Mouse (Mus musculus): ENCODE data around the gene Arhgap19. TPM values are rescaled to one million over a fixed set of nuclear protein-coding genes. Genes with fewer than 3 reads are reported as not detected.

Arhgap19 gene
- polyA plus RNA-seq, 1 experiment from 2014 or later: 14.2 TPM

GRCm38 (mm10) chr19:41846366-41847090 lies 44.7 kb upstream of the Arhgap19 start:
- no peaks in the 10 kb centered on the region for H3K36me3 ChIP-seq (ENCODE audit: control insufficient read depth, insufficient read depth, low read length)
- 8% methylated on average over 21 of the region's 21 CpGs for WGBS
- H3K4me3 ChIP-seq (ENCODE audit: control insufficient read depth in 1 of 2, insufficient read depth in 1 of 2, low read depth in 1 of 2, low read length in 2 of 2): peak overlapping the region; percentile 63 to 64
- no peaks in the 10 kb centered on the region for H3K9me3 ChIP-seq (ENCODE audit: control insufficient read depth, low read length)
- peak overlapping the region; percentile 78 for H3K9ac ChIP-seq (ENCODE audit: low read length)
- H3K27ac ChIP-seq (replicated peaks in 1 of 2; ENCODE audit: control insufficient read depth in 1 of 2, insufficient read depth in 1 of 2, low read depth in 2 of 2, low read length in 2 of 2): no peak overlapping the region
- ATAC-seq (ENCODE audit: insufficient number of reproducible peaks, insufficient read depth, low FRiP score, low read depth): no peak
- H3K4me2 ChIP-seq (ENCODE audit: low read length): peak overlapping the region; percentile 97
- H3K4me1 ChIP-seq (ENCODE audit: control insufficient read depth in 2 of 2, insufficient read depth in 2 of 2, low read length in 2 of 2): peaks cover 7 to 9% of the 10 kb centered on the region in 2 experiments; a peak in 3 of 4 replicates
- H3K27me3 ChIP-seq (ENCODE audit: control insufficient read depth, insufficient read depth, low read length): no peaks in the 10 kb centered on the region; the same call in 1 of the 2 replicates

GRCm38 (mm10) chr19:41844345-41844744 lies 42.5 kb upstream of the Arhgap19 start:
- no peak for ATAC-seq (ENCODE audit: insufficient number of reproducible peaks, insufficient read depth, low FRiP score, low read depth)
- Histone ChIP-seq H3K9me3 (ENCODE audit: control insufficient read depth, low read length) (no peaks in the 10 kb centered on the region), H3K36me3 (ENCODE audit: control insufficient read depth, insufficient read depth, low read length) (no peaks in the 10 kb centered on the region), H3K27ac (replicated peaks in 1 of 2; ENCODE audit: control insufficient read depth in 1 of 2, insufficient read depth in 1 of 2, low read depth in 2 of 2, low read length in 2 of 2) (no peak overlapping the region), H3K4me1 (ENCODE audit: control insufficient read depth in 2 of 2, insufficient read depth in 2 of 2, low read length in 2 of 2) (peaks cover 11 to 15% of the 10 kb centered on the region in 2 experiments), H3K9ac (ENCODE audit: low read length) (no peak overlapping the region), H3K4me2 (ENCODE audit: low read length) (no peak overlapping the region), H3K27me3 (ENCODE audit: control insufficient read depth, insufficient read depth, low read length) (no peaks in the 10 kb centered on the region; the same call in 1 of the 2 replicates), H3K4me3 (ENCODE audit: control insufficient read depth in 1 of 2, insufficient read depth in 1 of 2, low read depth in 1 of 2, low read length in 2 of 2) (no peak overlapping the region)
- WGBS: 77% methylated on average over 6 of the region's 6 CpGs

DNA sequence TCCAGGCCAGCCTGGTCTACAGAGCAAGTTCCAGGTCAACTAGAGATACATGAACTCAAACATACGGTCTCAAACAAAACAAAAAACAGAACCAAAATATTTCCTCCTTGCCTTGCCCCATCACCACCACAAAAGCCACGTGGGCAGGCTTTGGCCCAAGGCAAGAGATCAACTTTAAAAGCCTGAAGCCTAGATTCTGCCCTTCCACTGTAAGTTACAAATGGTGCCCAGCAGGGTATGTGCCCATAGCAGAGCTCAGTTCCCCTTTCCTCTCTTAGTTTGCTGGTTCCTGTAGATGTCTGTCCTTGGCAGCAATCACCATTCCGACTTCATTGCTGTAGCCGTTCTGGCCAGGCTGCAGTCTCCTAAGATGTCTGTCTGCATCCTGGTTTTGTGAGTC lies 40.9 kb upstream of the Arhgap19 start:
- Histone ChIP-seq H3K4me1 (ENCODE audit: control insufficient read depth in 2 of 2, insufficient read depth in 2 of 2, low read length in 2 of 2) (peaks cover 17 to 24% of the 10 kb centered on the region in 2 experiments), H3K27me3 (ENCODE audit: control insufficient read depth, insufficient read depth, low read length) (no peaks in the 10 kb centered on the region; the same call in 1 of the 2 replicates), H3K27ac (replicated peaks in 1 of 2; ENCODE audit: control insufficient read depth in 1 of 2, insufficient read depth in 1 of 2, low read depth in 2 of 2, low read length in 2 of 2) (no peak overlapping the region), H3K9ac (ENCODE audit: low read length) (no peak overlapping the region), H3K4me2 (ENCODE audit: low read length) (no peak overlapping the region), H3K9me3 (ENCODE audit: control insufficient read depth, low read length) (no peaks in the 10 kb centered on the region), H3K4me3 (ENCODE audit: control insufficient read depth in 1 of 2, insufficient read depth in 1 of 2, low read depth in 1 of 2, low read length in 2 of 2) (no peak overlapping the region), H3K36me3 (ENCODE audit: control insufficient read depth, insufficient read depth, low read length) (no peaks in the 10 kb centered on the region)
- WGBS: 75% methylated on average over 4 of the region's 4 CpGs
- no peak for ATAC-seq (ENCODE audit: insufficient number of reproducible peaks, insufficient read depth, low FRiP score, low read depth)

DNA sequence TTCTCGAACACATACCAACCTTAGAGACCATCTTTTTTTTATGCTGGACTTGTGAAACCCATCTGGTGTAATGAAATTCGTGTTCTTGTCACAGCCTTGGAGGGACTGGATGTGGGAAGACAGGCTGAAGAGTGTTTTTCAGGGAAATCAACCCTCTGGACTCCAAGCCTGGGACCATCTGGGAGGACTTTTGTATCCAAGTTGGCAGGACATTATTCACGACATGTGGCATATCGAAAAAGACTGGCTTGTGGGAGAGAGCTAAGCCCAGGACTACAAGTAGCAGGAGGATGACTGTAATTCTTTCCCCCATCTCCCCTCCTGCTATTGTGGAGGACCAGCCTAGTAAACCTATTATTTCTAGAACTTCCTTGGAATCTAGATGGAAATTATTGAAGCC lies 40.3 kb upstream of the Arhgap19 start:
- WGBS: 82% methylated on average over 4 of the region's 4 CpGs
- Histone ChIP-seq H3K4me2 (ENCODE audit: low read length) (no peak overlapping the region), H3K4me1 (ENCODE audit: control insufficient read depth in 2 of 2, insufficient read depth in 2 of 2, low read length in 2 of 2) (peaks cover 18 to 24% of the 10 kb centered on the region in 2 experiments), H3K27me3 (ENCODE audit: control insufficient read depth, insufficient read depth, low read length) (no peaks in the 10 kb centered on the region; the same call in 1 of the 2 replicates), H3K9me3 (ENCODE audit: control insufficient read depth, low read length) (no peaks in the 10 kb centered on the region), H3K4me3 (ENCODE audit: control insufficient read depth in 1 of 2, insufficient read depth in 1 of 2, low read depth in 1 of 2, low read length in 2 of 2) (no peak overlapping the region), H3K27ac (replicated peaks in 1 of 2; ENCODE audit: control insufficient read depth in 1 of 2, insufficient read depth in 1 of 2, low read depth in 2 of 2, low read length in 2 of 2) (no peak overlapping the region), H3K36me3 (ENCODE audit: control insufficient read depth, insufficient read depth, low read length) (no peaks in the 10 kb centered on the region), H3K9ac (ENCODE audit: low read length) (no peak overlapping the region)
- ATAC-seq (ENCODE audit: insufficient number of reproducible peaks, insufficient read depth, low FRiP score, low read depth): no peak

- 18% methylated on average over 7 of the region's 7 CpGs for WGBS
- Histone ChIP-seq H3K27me3 (ENCODE audit: control insufficient read depth, insufficient read depth, low read length) (no peaks in the 10 kb centered on the region; the same call in 1 of the 2 replicates), H3K9ac (ENCODE audit: low read length) (no peak overlapping the region), H3K4me3 (ENCODE audit: control insufficient read depth in 1 of 2, insufficient read depth in 1 of 2, low read depth in 1 of 2, low read length in 2 of 2) (no peak overlapping the region), H3K4me2 (ENCODE audit: low read length) (no peak overlapping the region), H3K36me3 (ENCODE audit: control insufficient read depth, insufficient read depth, low read length) (no peaks in the 10 kb centered on the region), H3K4me1 (ENCODE audit: control insufficient read depth in 2 of 2, insufficient read depth in 2 of 2, low read length in 2 of 2) (peaks cover 16 to 23% of the 10 kb centered on the region in 2 experiments), H3K27ac (replicated peaks in 1 of 2; ENCODE audit: control insufficient read depth in 1 of 2, insufficient read depth in 1 of 2, low read depth in 2 of 2, low read length in 2 of 2) (no peak overlapping the region), H3K9me3 (ENCODE audit: control insufficient read depth, low read length) (no peaks in the 10 kb centered on the region)
- ATAC-seq (ENCODE audit: insufficient number of reproducible peaks, insufficient read depth, low FRiP score, low read depth): no peak
These were observed 39.4 kb upstream of the Arhgap19 start for GRCm38 (mm10) chr19:41841105-41841750.

DNA sequence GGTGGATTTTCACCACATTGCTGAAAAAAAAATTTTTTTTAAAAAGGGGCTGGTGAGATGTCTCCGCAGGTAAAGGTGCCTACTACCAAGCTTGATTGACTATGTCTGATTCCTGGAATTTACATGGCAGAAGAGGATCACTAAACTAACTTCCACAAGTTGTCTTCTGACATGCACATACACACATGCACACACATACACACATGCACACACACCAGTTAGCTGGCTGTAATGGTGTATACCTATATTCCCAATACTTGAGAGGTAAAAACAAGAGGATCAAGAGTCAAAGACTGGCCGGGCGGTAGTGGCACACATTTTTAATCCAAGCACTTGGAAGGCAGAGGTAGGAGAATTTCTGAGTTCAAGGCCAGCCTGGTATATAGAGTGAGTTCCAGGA lies 37.8 kb upstream of the Arhgap19 start:
- 95% methylated on average over 3 of the region's 3 CpGs for WGBS
- Histone ChIP-seq H3K36me3 (ENCODE audit: control insufficient read depth, insufficient read depth, low read length) (no peaks in the 10 kb centered on the region), H3K4me3 (ENCODE audit: control insufficient read depth in 1 of 2, insufficient read depth in 1 of 2, low read depth in 1 of 2, low read length in 2 of 2) (no peak overlapping the region), H3K4me2 (ENCODE audit: low read length) (no peak overlapping the region), H3K4me1 (ENCODE audit: control insufficient read depth in 2 of 2, insufficient read depth in 2 of 2, low read length in 2 of 2) (peaks cover 16 to 22% of the 10 kb centered on the region in 2 experiments), H3K27me3 (ENCODE audit: control insufficient read depth, insufficient read depth, low read length) (no peaks in the 10 kb centered on the region), H3K27ac (replicated peaks in 1 of 2; ENCODE audit: control insufficient read depth in 1 of 2, insufficient read depth in 1 of 2, low read depth in 2 of 2, low read length in 2 of 2) (no peak overlapping the region), H3K9me3 (ENCODE audit: control insufficient read depth, low read length) (no peaks in the 10 kb centered on the region), H3K9ac (ENCODE audit: low read length) (no peak overlapping the region)
- no peak for ATAC-seq (ENCODE audit: insufficient number of reproducible peaks, insufficient read depth, low FRiP score, low read depth)

DNA sequence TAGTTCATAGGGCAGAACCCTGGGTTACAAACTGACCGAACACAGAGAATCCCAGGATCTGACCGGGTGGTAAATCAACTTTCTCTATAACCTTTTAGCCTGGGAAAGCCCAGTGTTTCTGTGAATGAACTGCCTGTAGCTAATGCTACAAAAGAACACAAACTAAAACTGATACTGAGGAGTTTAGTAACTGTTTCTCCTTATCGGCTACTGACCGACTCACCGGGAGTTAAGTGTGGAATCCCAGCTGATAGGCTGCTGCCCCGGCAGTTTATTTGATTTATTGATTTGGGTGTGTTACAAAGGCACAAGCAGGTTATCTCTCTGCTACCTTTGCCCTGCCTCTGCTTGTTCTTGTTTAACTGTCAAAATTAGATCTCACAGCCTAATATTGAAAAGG lies 37.0 kb upstream of the Arhgap19 start:
- no peak overlapping the region for H3K4me3 ChIP-seq (ENCODE audit: control insufficient read depth in 1 of 2, insufficient read depth in 1 of 2, low read depth in 1 of 2, low read length in 2 of 2)
- no peaks in the 10 kb centered on the region for H3K36me3 ChIP-seq (ENCODE audit: control insufficient read depth, insufficient read depth, low read length)
- no peaks in the 10 kb centered on the region for H3K27me3 ChIP-seq (ENCODE audit: control insufficient read depth, insufficient read depth, low read length)
- WGBS: 42% methylated on average over 6 of the region's 6 CpGs
- H3K9ac ChIP-seq (ENCODE audit: low read length): no peak overlapping the region
- H3K9me3 ChIP-seq (ENCODE audit: control insufficient read depth, low read length): no peaks in the 10 kb centered on the region
- no peak for ATAC-seq (ENCODE audit: insufficient number of reproducible peaks, insufficient read depth, low FRiP score, low read depth)
- no peak overlapping the region for H3K4me2 ChIP-seq (ENCODE audit: low read length)
- no peak overlapping the region for H3K27ac ChIP-seq (replicated peaks in 1 of 2; ENCODE audit: control insufficient read depth in 1 of 2, insufficient read depth in 1 of 2, low read depth in 2 of 2, low read length in 2 of 2)
- peaks cover 16 to 22% of the 10 kb centered on the region in 2 experiments for H3K4me1 ChIP-seq (ENCODE audit: control insufficient read depth in 2 of 2, insufficient read depth in 2 of 2, low read length in 2 of 2)
